Comparison of ENCODE assay signal across 38 mouse cellular contexts in the genomic region with DNA sequence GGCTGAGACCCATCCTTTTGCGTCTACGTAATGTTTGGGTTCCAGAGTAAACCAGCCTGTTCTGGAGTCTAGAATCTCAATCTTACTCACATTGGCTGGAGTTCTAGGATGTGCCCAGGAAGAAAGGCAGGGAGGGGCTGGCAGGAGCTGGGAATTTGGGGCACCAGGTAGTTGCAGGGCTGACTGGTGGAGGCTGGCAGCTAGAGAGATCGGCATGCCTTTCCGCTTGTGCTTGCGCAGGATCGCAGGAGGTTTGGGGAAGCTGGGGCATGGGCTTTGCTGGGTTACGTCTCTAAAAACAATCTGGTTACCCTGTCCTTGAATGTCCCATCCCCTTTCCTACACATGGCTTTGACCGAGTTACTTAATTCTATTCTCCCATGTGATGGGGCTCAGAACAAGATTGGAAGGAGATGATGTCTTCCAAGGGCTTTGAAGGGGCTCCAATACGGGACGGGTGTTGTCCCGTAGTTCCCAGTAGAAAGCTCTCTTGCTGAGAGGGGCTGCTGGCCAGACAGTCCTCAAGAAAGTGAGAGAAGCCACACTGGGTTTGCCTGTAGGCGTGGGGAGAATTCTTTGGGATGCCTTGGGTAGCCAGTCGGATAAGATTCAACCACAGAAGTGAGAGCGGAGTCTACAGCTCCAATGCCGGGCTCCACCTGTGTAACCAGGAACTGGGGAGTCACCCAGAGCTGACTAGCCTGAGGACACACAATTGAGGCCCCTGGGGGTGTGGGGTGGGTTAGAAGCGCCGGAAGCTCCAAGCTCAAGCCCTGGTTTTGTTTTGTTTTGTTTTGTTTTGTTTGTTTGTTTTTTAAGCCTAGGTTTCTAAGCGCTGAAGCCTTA. TPM values are rescaled to one million over a fixed set of nuclear protein-coding genes. Genes with fewer than 3 reads are reported as not detected.
DNase-seq lines count a peak whose midpoint lies in the region; ATAC-seq and TF ChIP-seq lines count a peak whose summit lies in the region.
"Had no signal": no experiment of that assay in that cellular context is flagged by ENCODE, and none has a peak within 500 bp of the region (broad histone marks: within the 10 kb centered on the region; RNA-seq: fewer than 3 reads in every experiment).

No protein-coding gene starts in this region.

- TF ChIP-seq CTCF in E14TG2a.4 (conservative IDR thresholded peaks at IDR 0.05; ENCODE audit: low read length), result no peak
- no peak for TF ChIP-seq CTCF in layer of hippocampus, adult 2 months (conservative IDR thresholded peaks at IDR 0.05)

- no peak overlapping the region for H3K4me3 ChIP-seq in hindbrain, embryonic 10.5 days
- no peak overlapping the region for H3K4me3 ChIP-seq in hindbrain, embryonic 16.5 days (ENCODE audit: low read length)
- H3K4me3 ChIP-seq in E14TG2a.4 (replicated peaks; ENCODE audit: low read length), result peak overlapping the region; percentile 70
- H3K4me3 ChIP-seq in embryonic facial prominence, embryonic 10.5 days, result no peak overlapping the region
- H3K4me3 ChIP-seq in neural tube, embryonic 11.5 days (ENCODE audit: low read depth, low read length), result no peak overlapping the region
- no peak overlapping the region for H3K4me3 ChIP-seq in layer of hippocampus, adult 2 months
- H3K4me3 ChIP-seq: embryonic facial prominence, embryonic 15.5 days; forebrain, embryonic 13.5 days; midbrain, embryonic 10.5 days had no signal

- no peak overlapping the region for H3K9ac ChIP-seq in hindbrain, embryonic 16.5 days (ENCODE audit: low read depth, low read length)
- H3K9ac ChIP-seq in neural tube, embryonic 11.5 days (ENCODE audit: low read length), result no peak overlapping the region
- H3K9ac ChIP-seq: embryonic facial prominence, embryonic 15.5 days; forebrain, embryonic 13.5 days; liver, embryonic 14.5 days had no signal

- no peak overlapping the region for H3K27ac ChIP-seq in hindbrain, embryonic 10.5 days
- no peak overlapping the region for H3K27ac ChIP-seq in hindbrain, embryonic 16.5 days (ENCODE audit: low read depth, low read length)
- no peak overlapping the region for H3K27ac ChIP-seq in embryonic facial prominence, embryonic 10.5 days (replicated peaks)
- H3K27ac ChIP-seq in neural tube, embryonic 11.5 days (ENCODE audit: low read depth, low read length), result no peak overlapping the region
- no peak overlapping the region for H3K27ac ChIP-seq in layer of hippocampus, adult 2 months
- H3K27ac ChIP-seq: embryonic facial prominence, embryonic 15.5 days; forebrain, embryonic 13.5 days; hindbrain, postnatal 0 days; liver, embryonic 14.5 days; midbrain, embryonic 10.5 days had no signal

- no peak overlapping the region for H3K4me2 ChIP-seq in hindbrain, embryonic 16.5 days (ENCODE audit: low read length)
- H3K4me2 ChIP-seq in neural tube, embryonic 11.5 days (ENCODE audit: low read depth), result no peak overlapping the region
- H3K4me2 ChIP-seq: embryonic facial prominence, embryonic 15.5 days; forebrain, embryonic 13.5 days; heart, embryonic 11.5 days had no signal

- 1% methylated on average over 18 of the region's 18 CpGs for WGBS in hindbrain, embryonic 10.5 days
- WGBS in hindbrain, embryonic 16.5 days, result under 1% methylated on average over 18 of the region's 18 CpGs
- WGBS in embryonic facial prominence, embryonic 10.5 days, result under 1% methylated on average over 18 of the region's 18 CpGs
- 1% methylated on average over 18 of the region's 18 CpGs for WGBS in neural tube, embryonic 11.5 days

- peaks cover 100% of the 10 kb centered on the region for H3K27me3 ChIP-seq in hindbrain, embryonic 10.5 days (ENCODE audit: insufficient read depth, poor library complexity, severe bottlenecking)
- H3K27me3 ChIP-seq in hindbrain, embryonic 16.5 days (replicated peaks; ENCODE audit: control insufficient read depth, insufficient read depth, low read length), result peaks cover 75% of the 10 kb centered on the region
- peaks cover 88% of the 10 kb centered on the region for H3K27me3 ChIP-seq in E14TG2a.4 (ENCODE audit: insufficient read depth, low read length)
- peaks cover 100% of the 10 kb centered on the region for H3K27me3 ChIP-seq in embryonic facial prominence, embryonic 10.5 days (replicated peaks; ENCODE audit: low read depth, poor library complexity, severe bottlenecking)
- peaks cover 86% of the 10 kb centered on the region for H3K27me3 ChIP-seq in neural tube, embryonic 11.5 days (ENCODE audit: control insufficient read depth, insufficient read depth, low read length)

- DNase-seq in hindbrain, embryonic 10.5 days (ENCODE audit: low spot score), result peak; percentile 27
- DNase-seq in embryonic facial prominence, embryonic 10.5 days (ENCODE audit: low spot score), result peak; percentile 40
- DNase-seq in neural tube, embryonic 11.5 days (ENCODE audit: low spot score), result peak; percentile 16
- no peak for DNase-seq in layer of hippocampus, adult 2 months (ENCODE audit: low spot score in 2 of 2)
- no peak for DNase-seq in ovary, postnatal 36 days (ENCODE audit: low spot score)
- no peak for DNase-seq in thymus, postnatal 0 days (ENCODE audit: low spot score)
- DNase-seq: adrenal gland, adult 8-10 months; cerebellum, adult 2 months; cerebellum, postnatal 14 days; gastrocnemius, postnatal 14 days; heart, postnatal 4 days; kidney, adult 11 months; kidney, postnatal 25 days; left cerebral cortex, postnatal 4 days; liver; lung, adult 2 months; thymus, postnatal 25 days had no signal

- no peaks in the 10 kb centered on the region for H3K36me3 ChIP-seq in hindbrain, embryonic 10.5 days
- H3K36me3 ChIP-seq in hindbrain, embryonic 16.5 days (ENCODE audit: control insufficient read depth, insufficient read depth, low read length), result no peaks in the 10 kb centered on the region
- no peaks in the 10 kb centered on the region for H3K36me3 ChIP-seq in E14TG2a.4 (ENCODE audit: insufficient read depth, low read length)
- no peaks in the 10 kb centered on the region for H3K36me3 ChIP-seq in embryonic facial prominence, embryonic 10.5 days (replicated peaks)
- no peaks in the 10 kb centered on the region for H3K36me3 ChIP-seq in neural tube, embryonic 11.5 days (ENCODE audit: control insufficient read depth, insufficient read depth, low read length)
- H3K36me3 ChIP-seq: embryonic facial prominence, embryonic 15.5 days; G1E; midbrain, embryonic 10.5 days had no signal

- no peaks in the 10 kb centered on the region for H3K4me1 ChIP-seq in hindbrain, embryonic 10.5 days (replicated peaks)
- no peaks in the 10 kb centered on the region for H3K4me1 ChIP-seq in hindbrain, embryonic 16.5 days (ENCODE audit: control insufficient read depth, insufficient read depth, low read depth, low read length)
- peaks cover 30% of the 10 kb centered on the region for H3K4me1 ChIP-seq in E14TG2a.4 (replicated peaks; ENCODE audit: low read depth, low read length)
- H3K4me1 ChIP-seq in embryonic facial prominence, embryonic 10.5 days, result peaks cover 6% of the 10 kb centered on the region; the same call in 1 of the 2 replicates
- H3K4me1 ChIP-seq in neural tube, embryonic 11.5 days (ENCODE audit: control insufficient read depth, insufficient read depth, low read length), result no peaks in the 10 kb centered on the region
- H3K4me1 ChIP-seq: forebrain, embryonic 13.5 days; midbrain, embryonic 10.5 days had no signal

- H3K9me3 ChIP-seq in hindbrain, embryonic 10.5 days, result 0 out of 2 replicates have a peak, but pooled peaks cover 5% of the 10 kb centered on the region
- peaks cover 3% of the 10 kb centered on the region for H3K9me3 ChIP-seq in hindbrain, embryonic 16.5 days (ENCODE audit: control insufficient read depth, low read length)
- H3K9me3 ChIP-seq in E14TG2a.4 (ENCODE audit: low read length), result no peaks in the 10 kb centered on the region
- 0 out of 2 replicates have a peak, but pooled peaks cover 2% of the 10 kb centered on the region for H3K9me3 ChIP-seq in embryonic facial prominence, embryonic 10.5 days
- no peaks in the 10 kb centered on the region for H3K9me3 ChIP-seq in neural tube, embryonic 11.5 days (ENCODE audit: control insufficient read depth, low read length)
- H3K9me3 ChIP-seq: embryonic facial prominence, embryonic 15.5 days; forebrain, embryonic 13.5 days; G1E; midbrain, embryonic 10.5 days had no signal

- no peak for ATAC-seq in hindbrain, embryonic 16.5 days
- no peak for ATAC-seq in neural tube, embryonic 11.5 days (ENCODE audit: insufficient read depth, low FRiP score, low TSS enrichment)
- ATAC-seq: CD4-positive, CD25-positive, alpha-beta regulatory T cell, adult 4 months; forebrain, embryonic 13.5 days; hindbrain, postnatal 0 days had no signal

RNA-seq across cellular contexts. Expression of a gene that starts 7.2 kb away (rescaled TPM):
- not detected in 2 replicates for polyA plus RNA-seq in hindbrain, embryonic 10.5 days (2016; fragmentation: Nextera tagmentation; extraction: Ambion mirVana)
- not detected in 2 replicates for polyA plus RNA-seq in hindbrain, embryonic 16.5 days (2015; fragmentation: Nextera tagmentation; extraction: Ambion mirVana)
- polyA plus RNA-seq in embryonic facial prominence, embryonic 10.5 days (2016; fragmentation: Nextera tagmentation; extraction: Ambion mirVana), result not detected in 2 replicates
- polyA plus RNA-seq in neural tube, embryonic 11.5 days (2014; fragmentation: Nextera tagmentation; extraction: Ambion mirVana), result not detected in 2 replicates
- not detected for total RNA-seq in layer of hippocampus, adult 2 months (2021)
- not detected in 2 replicates for polyA plus RNA-seq in thymus, postnatal 0 days (2015; fragmentation: Nextera tagmentation; extraction: Ambion mirVana)
- total RNA-seq: adrenal gland, adult 8-10 months; G1E; gastrocnemius, postnatal 14 days; granulocyte monocyte progenitor cell, adult 5-6 weeks; heart, postnatal 4 days; hindbrain, postnatal 0 days; layer of hippocampus, adult 18-20 months; layer of hippocampus, postnatal 14 days; left cerebral cortex, adult 8-10 months; left cerebral cortex, postnatal 4 days; megakaryocyte progenitor cell, adult 5-6 weeks; midbrain, postnatal 0 days; neutrophil, adult 5-6 weeks had no signal
- polyA plus RNA-seq: CD4-positive, CD25-positive, alpha-beta regulatory T cell, adult 4 months; cerebellum, adult 2 months; cortical plate, adult 2 months; embryonic facial prominence, embryonic 15.5 days; forebrain, embryonic 13.5 days; G1E; heart, embryonic 11.5 days; heart, embryonic 16.5 days; hindbrain, postnatal 0 days; lung, adult 2 months; midbrain, embryonic 10.5 days; midbrain, postnatal 0 days had no signal

RNA-seq across cellular contexts. Expression of a gene that starts 30.1 kb away (rescaled TPM):
- polyA plus RNA-seq in hindbrain, embryonic 10.5 days (2016; fragmentation: Nextera tagmentation; extraction: Ambion mirVana), result not detected in 2 replicates
- not detected in 2 replicates for polyA plus RNA-seq in hindbrain, embryonic 16.5 days (2015; fragmentation: Nextera tagmentation; extraction: Ambion mirVana)
- polyA plus RNA-seq in embryonic facial prominence, embryonic 10.5 days (2016; fragmentation: Nextera tagmentation; extraction: Ambion mirVana), result not detected in 2 replicates
- polyA plus RNA-seq in neural tube, embryonic 11.5 days (2014; fragmentation: Nextera tagmentation; extraction: Ambion mirVana), result not detected in 2 replicates
- total RNA-seq in layer of hippocampus, adult 2 months (2021), result not detected
- polyA plus RNA-seq in thymus, postnatal 0 days (2015; fragmentation: Nextera tagmentation; extraction: Ambion mirVana), result 0.13 TPM in 1 of 2 replicates, not detected in the other
- total RNA-seq: adrenal gland, adult 8-10 months; adrenal gland, postnatal 4 days; G1E; gastrocnemius, postnatal 14 days; granulocyte monocyte progenitor cell, adult 5-6 weeks; heart, postnatal 4 days; hindbrain, postnatal 0 days; layer of hippocampus, adult 18-20 months; layer of hippocampus, postnatal 14 days; left cerebral cortex, adult 8-10 months; left cerebral cortex, postnatal 4 days; megakaryocyte progenitor cell, adult 5-6 weeks; midbrain, postnatal 0 days; neutrophil, adult 5-6 weeks had no signal
- polyA plus RNA-seq: CD4-positive, CD25-positive, alpha-beta regulatory T cell, adult 4 months; cerebellum, adult 2 months; cortical plate, adult 2 months; embryonic facial prominence, embryonic 15.5 days; forebrain, embryonic 13.5 days; G1E; heart, embryonic 11.5 days; hindbrain, postnatal 0 days; kidney, embryonic 14.5 days; liver, embryonic 14.5 days; lung, adult 2 months; midbrain, embryonic 10.5 days; midbrain, postnatal 0 days had no signal

RNA-seq across cellular contexts. Expression of a gene that starts 45.3 kb away (rescaled TPM):
- not detected in 2 replicates for polyA plus RNA-seq in hindbrain, embryonic 10.5 days (2016; fragmentation: Nextera tagmentation; extraction: Ambion mirVana)
- polyA plus RNA-seq in hindbrain, embryonic 16.5 days (2015; fragmentation: Nextera tagmentation; extraction: Ambion mirVana), result not detected in 2 replicates
- not detected in 2 replicates for polyA plus RNA-seq in embryonic facial prominence, embryonic 10.5 days (2016; fragmentation: Nextera tagmentation; extraction: Ambion mirVana)
- polyA plus RNA-seq in neural tube, embryonic 11.5 days (2014; fragmentation: Nextera tagmentation; extraction: Ambion mirVana), result not detected in 2 replicates
- not detected for total RNA-seq in layer of hippocampus, adult 2 months (2021)
- not detected in 2 replicates for polyA plus RNA-seq in thymus, postnatal 0 days (2015; fragmentation: Nextera tagmentation; extraction: Ambion mirVana)
- total RNA-seq: G1E; gastrocnemius, postnatal 14 days; granulocyte monocyte progenitor cell, adult 5-6 weeks; heart, postnatal 4 days; hindbrain, postnatal 0 days; layer of hippocampus, adult 18-20 months; layer of hippocampus, postnatal 14 days; left cerebral cortex, adult 8-10 months; left cerebral cortex, postnatal 4 days; megakaryocyte progenitor cell, adult 5-6 weeks; midbrain, postnatal 0 days; neutrophil, adult 5-6 weeks had no signal
- polyA plus RNA-seq: CD4-positive, CD25-positive, alpha-beta regulatory T cell, adult 4 months; cerebellum, adult 2 months; cortical plate, adult 2 months; embryonic facial prominence, embryonic 15.5 days; forebrain, embryonic 13.5 days; G1E; heart, embryonic 11.5 days; heart, embryonic 16.5 days; hindbrain, postnatal 0 days; kidney, embryonic 14.5 days; lung, adult 2 months; midbrain, embryonic 10.5 days; midbrain, postnatal 0 days had no signal

Comparison
In these comparisons a context has a peak if more than half of its experiments do, and no peak if none do; other contexts are left out.
1. DNase-seq: peak in hindbrain, embryonic 10.5 days (single experiment), embryonic facial prominence, embryonic 10.5 days (single experiment) and neural tube, embryonic 11.5 days (single experiment); none in layer of hippocampus, adult 2 months (0 of 2), ovary, postnatal 36 days (single experiment) and thymus, postnatal 0 days (single experiment).